Mouse (Mus musculus): ENCODE results near the gene Map2k1. TPM values are rescaled to one million over a fixed set of nuclear protein-coding genes. Genes with fewer than 3 reads are reported as not detected.
"Not testable (repeated sequence)": the region's sequence is repeated elsewhere in the genome, so short reads cannot be mapped to it uniquely, and the experiment has no call there.

The Map2k1 gene
- 78.2 and 78.8 TPM in 2 replicates for polyA plus RNA-seq (2014; fragmentation: Nextera tagmentation; extraction: Ambion mirVana)

GRCm38 (mm10) chr9:64253021-64253904 lies at the start of gene Map2k1:
Gene Map2k1 (minus strand): TSS chr9:64253631.
- no peaks in the 10 kb centered on the region for H3K27me3 ChIP-seq (ENCODE audit: control insufficient read depth, insufficient read depth, low read length)
- H3K27ac ChIP-seq (ENCODE audit: low read depth, low read length) = peak within 1 kb of the TSS; percentile 67
- H3K4me3 ChIP-seq (ENCODE audit: low read depth, low read length) = peak within 1 kb of the TSS; percentile 94
- peak; percentile 100 for DNase-seq (ENCODE audit: low spot score, missing footprints)
- H3K4me2 ChIP-seq = peak within 1 kb of the TSS; percentile 83
- peak; percentile 97 for ATAC-seq (ENCODE audit: low FRiP score)
- no peaks in the 10 kb centered on the region for H3K36me3 ChIP-seq (ENCODE audit: control insufficient read depth, insufficient read depth, low read length)
- H3K9ac ChIP-seq (ENCODE audit: low read length) = peak within 1 kb of the TSS; percentile 89
- WGBS = under 1% methylated on average over 89 of the region's 89 CpGs
- no peaks in the 10 kb centered on the region for H3K9me3 ChIP-seq (ENCODE audit: control insufficient read depth, low read length)
- H3K4me1 ChIP-seq (ENCODE audit: control insufficient read depth, insufficient read depth, low read length) = peaks cover 9% of the 10 kb centered on the region

DNA sequence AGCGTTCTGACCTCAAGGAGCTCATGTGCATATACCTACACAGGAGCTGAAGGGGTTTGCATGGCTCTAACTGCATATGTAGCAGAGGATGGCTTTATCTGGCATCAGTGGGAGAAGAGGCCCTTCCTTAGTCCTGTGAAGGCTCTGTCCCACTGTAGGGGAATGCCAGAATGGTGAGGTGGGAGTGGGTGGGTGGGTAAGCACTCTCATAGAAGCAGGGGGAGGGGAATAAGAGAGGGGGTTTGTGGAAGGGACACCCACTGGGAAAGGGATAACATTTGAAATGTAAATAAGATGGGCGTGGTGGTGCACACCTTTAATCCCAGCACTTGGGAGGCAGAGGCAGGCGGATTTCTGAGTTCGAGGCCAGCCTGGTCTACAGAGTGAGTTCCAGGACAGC lies 49.7 kb upstream of the Map2k1 start:
- H3K27me3 ChIP-seq (ENCODE audit: control insufficient read depth, insufficient read depth, low read length); H3K4me3 ChIP-seq (ENCODE audit: low read depth, low read length); H3K27ac ChIP-seq (ENCODE audit: low read depth, low read length); ATAC-seq (ENCODE audit: low FRiP score); H3K9ac ChIP-seq (ENCODE audit: low read length); H3K4me2 ChIP-seq; H3K9me3 ChIP-seq (ENCODE audit: control insufficient read depth, low read length); H3K4me1 ChIP-seq (ENCODE audit: control insufficient read depth, insufficient read depth, low read length): not testable (repeated sequence)
- 92% methylated on average over 4 of the region's 4 CpGs for WGBS
- peaks cover 22% of the 10 kb centered on the region for H3K36me3 ChIP-seq (ENCODE audit: control insufficient read depth, insufficient read depth, low read length)
- peak; percentile 73 for DNase-seq (ENCODE audit: low spot score, missing footprints)

DNA sequence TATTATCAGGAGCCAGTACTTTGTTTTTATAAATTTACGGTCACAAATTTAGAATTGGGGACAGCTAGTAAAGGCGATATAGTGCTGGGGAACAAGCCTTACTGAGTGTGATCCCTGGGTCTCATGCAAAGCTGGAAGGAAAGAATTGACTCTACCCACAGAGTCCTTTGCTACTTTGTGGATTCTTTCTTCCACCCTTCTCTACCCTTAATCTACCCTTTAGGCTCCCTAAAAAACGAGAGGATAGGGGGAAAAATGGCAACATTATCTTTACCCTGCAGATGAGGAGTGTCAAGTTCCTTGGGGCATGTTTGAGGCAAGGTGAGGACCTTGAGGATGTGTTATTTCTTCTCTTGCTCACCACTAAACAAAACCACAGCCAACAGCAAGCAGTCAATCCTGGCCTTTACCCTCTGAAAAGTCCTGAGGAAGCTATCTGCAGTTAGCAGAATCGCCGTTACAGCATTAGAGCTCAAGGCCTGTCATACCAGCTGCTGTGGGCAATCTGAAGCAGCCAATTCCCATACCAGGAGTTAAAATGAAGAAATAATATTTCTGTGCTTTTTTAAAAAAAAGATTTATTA lies 29.1 kb upstream of the Map2k1 start:
- Histone ChIP-seq H3K9ac (ENCODE audit: low read length) (peak overlapping the region; percentile 95), H3K4me1 (ENCODE audit: control insufficient read depth, insufficient read depth, low read length) (peaks cover 2% of the 10 kb centered on the region; the same call in 1 of the 2 replicates), H3K27me3 (ENCODE audit: control insufficient read depth, insufficient read depth, low read length) (no peaks in the 10 kb centered on the region), H3K4me2 (peak overlapping the region; percentile 62), H3K4me3 (ENCODE audit: low read depth, low read length) (peak overlapping the region; percentile 79), H3K27ac (ENCODE audit: low read depth, low read length) (no peak overlapping the region), H3K36me3 (ENCODE audit: control insufficient read depth, insufficient read depth, low read length) (peaks cover 5% of the 10 kb centered on the region; the same call in 1 of the 2 replicates), H3K9me3 (ENCODE audit: control insufficient read depth, low read length) (no peaks in the 10 kb centered on the region)
- 76% methylated on average over 5 of the region's 5 CpGs for WGBS
- no peak for ATAC-seq (ENCODE audit: low FRiP score)
- DNase-seq (ENCODE audit: low spot score, missing footprints) = peak; percentile 82

DNA sequence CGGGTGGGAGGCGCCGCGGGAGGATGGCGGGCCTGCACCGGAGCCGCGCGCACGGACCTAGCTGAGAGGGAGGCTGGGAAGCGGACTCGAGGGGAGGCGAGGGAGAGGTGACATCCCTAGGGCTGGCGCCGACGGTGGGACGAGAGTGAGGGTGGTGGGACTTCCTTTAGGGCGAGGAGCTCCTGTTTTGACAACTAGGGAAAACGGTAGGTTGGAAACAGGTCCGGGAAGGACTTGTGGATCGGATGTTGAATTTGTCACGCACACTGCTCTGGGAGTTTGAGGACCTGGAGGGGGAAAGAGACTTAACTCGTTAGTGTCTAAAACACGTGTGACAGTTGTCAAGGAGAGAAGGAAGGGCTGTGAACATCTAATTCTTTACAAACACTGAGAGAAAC lies 28.3 kb upstream of the Map2k1 start:
- WGBS = under 1% methylated on average over 24 of the region's 24 CpGs
- ATAC-seq (ENCODE audit: low FRiP score) = peak; percentile 90

DNA sequence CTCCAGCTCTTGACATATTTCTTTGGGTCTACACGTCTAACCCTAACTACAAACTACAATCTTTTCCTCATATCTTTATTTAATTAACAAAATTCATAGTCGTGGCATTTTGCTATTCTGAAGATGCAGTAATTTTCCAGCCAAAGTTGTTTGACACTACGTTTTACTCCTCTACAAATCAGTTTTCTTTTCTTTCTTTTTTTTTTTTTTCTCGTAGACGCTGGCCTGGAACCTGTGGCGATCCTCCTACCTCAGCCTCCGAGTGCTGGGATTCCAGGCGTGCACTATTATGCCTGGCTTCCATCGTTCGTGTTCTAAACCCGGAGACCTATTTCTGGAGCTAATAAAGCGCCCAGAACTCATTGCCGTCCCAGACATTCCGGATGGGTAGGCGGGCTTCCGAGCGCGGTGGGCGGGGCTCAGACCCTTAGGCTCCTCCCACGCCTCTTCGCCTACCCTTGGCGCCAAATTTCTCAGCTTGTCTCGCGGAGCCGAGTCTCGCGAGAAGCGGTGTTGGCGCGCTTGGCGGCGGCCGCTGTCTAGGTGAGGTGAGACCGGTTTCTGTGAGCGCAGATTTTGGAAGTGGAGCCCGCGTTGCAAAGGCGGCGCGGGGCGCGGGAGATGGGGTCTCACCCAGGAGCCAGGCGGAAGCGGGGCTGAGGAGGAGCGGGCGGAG lies 27.8 kb upstream of the Map2k1 start, which contains the start of gene Tipin:
Tipin (plus strand) TSS at position 477 of the 676 bp plus-strand sequence.
- no peaks in the 10 kb centered on the region for H3K36me3 ChIP-seq (ENCODE audit: control insufficient read depth, insufficient read depth, low read length)
- H3K9me3 ChIP-seq (ENCODE audit: control insufficient read depth, low read length) = no peaks in the 10 kb centered on the region
- 3% methylated on average over 46 of the region's 46 CpGs for whole genome bisulfite sequencing
- ATAC-seq (ENCODE audit: low FRiP score) (peak; percentile 95), DNase-seq (ENCODE audit: low spot score, missing footprints) (peak; percentile 100)
- H3K4me2 ChIP-seq = peak within 1 kb of the TSS; percentile 62
- peaks cover 2% of the 10 kb centered on the region; the same call in 1 of the 2 replicates for H3K4me1 ChIP-seq (ENCODE audit: control insufficient read depth, insufficient read depth, low read length)
- peak within 1 kb of the TSS; percentile 64; the same call in 1 of the 2 replicates for H3K27ac ChIP-seq (ENCODE audit: low read depth, low read length)
- no peaks in the 10 kb centered on the region for H3K27me3 ChIP-seq (ENCODE audit: control insufficient read depth, insufficient read depth, low read length)
- H3K9ac ChIP-seq (ENCODE audit: low read length) = peak within 1 kb of the TSS; percentile 95
- H3K4me3 ChIP-seq (ENCODE audit: low read depth, low read length) = peak within 1 kb of the TSS; percentile 79

More for the DNA sequence above, 28.3 kb upstream of the Map2k1 start:
- H3K4me2 ChIP-seq = peak overlapping the region; percentile 62
- no peaks in the 10 kb centered on the region for H3K9me3 ChIP-seq (ENCODE audit: control insufficient read depth, low read length)
- peak overlapping the region; percentile 79 for H3K4me3 ChIP-seq (ENCODE audit: low read depth, low read length)
- peaks cover under 1% of the 10 kb centered on the region; the same call in 1 of the 2 replicates for H3K36me3 ChIP-seq (ENCODE audit: control insufficient read depth, insufficient read depth, low read length)
- H3K27ac ChIP-seq (ENCODE audit: low read depth, low read length) = peak overlapping the region; percentile 64; the same call in 1 of the 2 replicates
- peak overlapping the region; percentile 95 for H3K9ac ChIP-seq (ENCODE audit: low read length)
- DNase-seq (ENCODE audit: low spot score, missing footprints) = no peak
- peaks cover 2% of the 10 kb centered on the region; the same call in 1 of the 2 replicates for H3K4me1 ChIP-seq (ENCODE audit: control insufficient read depth, insufficient read depth, low read length)
- H3K27me3 ChIP-seq (ENCODE audit: control insufficient read depth, insufficient read depth, low read length) = no peaks in the 10 kb centered on the region

GRCm38 (mm10) chr9:64278665-64279310 lies 25.4 kb upstream of the Map2k1 start:
- 93% methylated on average over 6 of the region's 6 CpGs for WGBS
- Histone ChIP-seq H3K27ac (ENCODE audit: low read depth, low read length) (no peak overlapping the region), H3K27me3 (ENCODE audit: control insufficient read depth, insufficient read depth, low read length) (no peaks in the 10 kb centered on the region), H3K9me3 (ENCODE audit: control insufficient read depth, low read length) (no peaks in the 10 kb centered on the region), H3K4me3 (ENCODE audit: low read depth, low read length) (no peak overlapping the region), H3K4me1 (ENCODE audit: control insufficient read depth, insufficient read depth, low read length) (peaks cover 2% of the 10 kb centered on the region; the same call in 1 of the 2 replicates), H3K9ac (ENCODE audit: low read length) (no peak overlapping the region), H3K4me2 (no peak overlapping the region), H3K36me3 (ENCODE audit: control insufficient read depth, insufficient read depth, low read length) (no peaks in the 10 kb centered on the region)
- DNase-seq (ENCODE audit: low spot score, missing footprints) (peak; percentile 79), ATAC-seq (ENCODE audit: low FRiP score) (no peak)

DNA sequence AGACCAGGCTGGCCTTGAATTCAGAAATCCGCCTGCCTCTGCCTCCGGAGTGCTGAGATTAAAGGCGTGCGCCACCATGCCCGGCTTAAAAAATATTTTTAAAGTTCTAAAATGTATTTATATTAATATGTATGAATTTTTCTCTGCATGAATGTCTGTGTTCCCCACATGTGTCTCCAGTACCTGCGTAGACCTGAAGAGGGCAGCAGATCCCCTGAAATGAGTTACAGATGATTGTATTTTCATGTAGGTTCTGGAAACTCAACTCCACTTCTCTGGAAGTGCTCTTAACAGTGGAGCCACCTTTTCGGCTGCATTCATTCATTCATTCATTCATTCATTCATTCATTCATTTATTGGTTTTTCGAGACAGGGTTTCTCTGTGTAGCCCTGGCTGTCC lies 24.3 kb upstream of the Map2k1 start:
- peak; percentile 97 for DNase-seq (ENCODE audit: low spot score, missing footprints)
- Histone ChIP-seq H3K9me3 (ENCODE audit: control insufficient read depth, low read length) (no peaks in the 10 kb centered on the region), H3K4me3 (ENCODE audit: low read depth, low read length) (no peak overlapping the region), H3K4me1 (ENCODE audit: control insufficient read depth, insufficient read depth, low read length) (peaks cover 2% of the 10 kb centered on the region; the same call in 1 of the 2 replicates), H3K27me3 (ENCODE audit: control insufficient read depth, insufficient read depth, low read length) (no peaks in the 10 kb centered on the region), H3K4me2 (no peak overlapping the region), H3K9ac (ENCODE audit: low read length) (no peak overlapping the region), H3K27ac (ENCODE audit: low read depth, low read length) (no peak overlapping the region), H3K36me3 (ENCODE audit: control insufficient read depth, insufficient read depth, low read length) (no peaks in the 10 kb centered on the region)
- no peak for ATAC-seq (ENCODE audit: low FRiP score)
- WGBS = 69% methylated on average over 8 of the region's 8 CpGs

DNA sequence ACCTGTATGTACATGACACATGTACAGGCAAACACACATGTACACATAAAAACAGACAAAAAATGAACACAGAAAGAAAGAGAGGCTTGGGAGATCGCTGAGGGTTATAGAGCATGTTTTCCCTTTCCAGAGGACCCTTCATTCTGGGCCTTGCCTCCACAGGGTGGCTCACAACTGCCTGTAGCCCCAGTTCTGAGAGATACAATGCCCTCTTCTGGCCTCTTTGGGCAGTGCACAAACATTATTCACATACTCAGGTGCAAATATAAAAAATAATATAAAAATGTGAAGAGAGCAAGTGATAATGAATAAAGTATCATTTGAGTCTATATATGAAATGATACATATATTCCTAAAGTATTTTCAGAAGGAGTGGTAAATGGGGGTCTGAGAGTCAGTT lies 21.5 kb upstream of the Map2k1 start:
- no peak overlapping the region for H3K4me2 ChIP-seq
- no peak overlapping the region for H3K4me3 ChIP-seq (ENCODE audit: low read depth, low read length)
- no peaks in the 10 kb centered on the region for H3K27me3 ChIP-seq (ENCODE audit: control insufficient read depth, insufficient read depth, low read length)
- H3K4me1 ChIP-seq (ENCODE audit: control insufficient read depth, insufficient read depth, low read length) = no peaks in the 10 kb centered on the region
- DNase-seq (ENCODE audit: low spot score, missing footprints) (peak; percentile 81), ATAC-seq (ENCODE audit: low FRiP score) (no peak)
- no peak overlapping the region for H3K27ac ChIP-seq (ENCODE audit: low read depth, low read length)
- WGBS = 67% methylated on average over 1 of the region's 1 CpGs
- H3K36me3 ChIP-seq (ENCODE audit: control insufficient read depth, insufficient read depth, low read length) = no peaks in the 10 kb centered on the region
- H3K9me3 ChIP-seq (ENCODE audit: control insufficient read depth, low read length) = no peaks in the 10 kb centered on the region
- no peak overlapping the region for H3K9ac ChIP-seq (ENCODE audit: low read length)
